Mouse (Mus musculus) midbrain, embryonic 15.5 days (tissue): ENCODE results near the gene Trpm4. TPM values are rescaled to one million over a fixed set of nuclear protein-coding genes. Genes with fewer than 3 reads are reported as not detected.

Experiments used
- ATAC-seq: fragments of 200-750 bp; cut with Nextera tagmentation; replicated peaks from 2 replicates; pipeline ENCODE4 v1.8.0; 2017; ENCODE audit warnings: moderate TSS enrichment
- H3K27ac ChIP-seq: fragments of 300-500 bp; sonication (generic); 2 replicates; pipeline ENCODE4 v1.5.1; 2015; ENCODE audit warnings: mild to moderate bottlenecking, inconsistent platforms
- H3K27me3 ChIP-seq: fragments of 300-500 bp; sonication (generic); replicated peaks from 2 replicates; pipeline ENCODE4 v1.6.1; 2015; ENCODE audit warnings: inconsistent platforms
- H3K36me3 ChIP-seq: fragments of 300-500 bp; sonication (generic); replicated peaks from 2 replicates; pipeline ENCODE4 v1.6.1; 2015; ENCODE audit warnings: inconsistent platforms
- H3K4me1 ChIP-seq: fragments of 300-500 bp; sonication (generic); 2 replicates; pipeline ENCODE4 v1.6.1; 2015; ENCODE audit warnings: inconsistent platforms
- H3K4me2 ChIP-seq: fragments of 300-500 bp; sonication (generic); 2 replicates; pipeline ENCODE4 v1.6.1; 2015; ENCODE audit warnings: inconsistent platforms, mild to moderate bottlenecking, moderate library complexity
- H3K4me3 ChIP-seq: fragments of 300-500 bp; sonication (generic); 2 replicates; pipeline ENCODE4 v1.5.1; 2015; ENCODE audit warnings: mild to moderate bottlenecking, inconsistent platforms
- H3K9ac ChIP-seq: fragments of 300-500 bp; sonication (generic); 2 replicates; pipeline ENCODE4 v1.6.1; 2015; ENCODE audit warnings: mild to moderate bottlenecking, inconsistent platforms
- H3K9me3 ChIP-seq: fragments of 300-500 bp; sonication (generic); 2 replicates; pipeline ENCODE4 v1.6.1; 2016; ENCODE audit warnings: inconsistent platforms
- whole genome bisulfite sequencing: fragments of 180-500 bp; shearing (Covaris S2); methylation state at CpG from one replicate; pipeline ENCODE4 v1.1.7; 2015; ENCODE audit warnings: mixed read lengths; 5-methylcytosine and 5-hydroxymethylcytosine counted together
- polyA plus RNA-seq: library from polyadenylated mRNA; unstranded; fragments of >200 nt; fragmentation: Nextera tagmentation; extraction: Ambion mirVana; gene quantifications from 2 replicates; pipeline ENCODE4 v1.2.1, GENCODE M21; 2015

Gene Trpm4
- polyA plus RNA-seq, 1 experiment from 2014 or later: 10.7 TPM

GRCm38 (mm10) chr7:45304869-45305268 lies 28.7 kb downstream of the Trpm4 start:
- 0 out of 2 replicates have a peak, but pooled peaks have one; percentile 2 for ATAC-seq
- Histone ChIP-seq H3K9ac (no peak overlapping the region), H3K36me3 (no peaks in the 10 kb centered on the region), H3K27me3 (no peaks in the 10 kb centered on the region), H3K4me2 (peak overlapping the region; percentile 42), H3K4me3 (peak overlapping the region; percentile 13), H3K4me1 (peaks cover 22% of the 10 kb centered on the region), H3K27ac (no peak overlapping the region), H3K9me3 (no peaks in the 10 kb centered on the region)
- WGBS: 12% methylated on average over 11 of the region's 13 CpGs

GRCm38 (mm10) chr7:45302626-45303025 lies 31.0 kb downstream of the Trpm4 start:
- 61% methylated on average over 8 of the region's 8 CpGs for WGBS
- Histone ChIP-seq H3K36me3 (no peaks in the 10 kb centered on the region), H3K4me1 (peaks cover 21% of the 10 kb centered on the region), H3K9ac (no peak overlapping the region), H3K9me3 (no peaks in the 10 kb centered on the region), H3K4me2 (no peak overlapping the region), H3K27me3 (no peaks in the 10 kb centered on the region), H3K4me3 (no peak overlapping the region), H3K27ac (no peak overlapping the region)
- ATAC-seq: no peak

GRCm38 (mm10) chr7:45300270-45300669 lies 33.3 kb downstream of the Trpm4 start:
- Histone ChIP-seq H3K9me3 (no peaks in the 10 kb centered on the region), H3K36me3 (no peaks in the 10 kb centered on the region), H3K4me1 (peaks cover 18% of the 10 kb centered on the region), H3K27ac (0 out of 2 replicates have a peak overlapping the region, but pooled peaks have one; percentile 6), H3K27me3 (no peaks in the 10 kb centered on the region), H3K4me2 (peak overlapping the region; percentile 25), H3K9ac (no peak overlapping the region), H3K4me3 (peak overlapping the region; percentile 9; the same call in 1 of the 2 replicates)
- 10% methylated on average over 6 of the region's 6 CpGs for WGBS
- peak; percentile 35 for ATAC-seq

GRCm38 (mm10) chr7:45299752-45300151 lies 33.8 kb downstream of the Trpm4 start:
- Histone ChIP-seq H3K36me3 (no peaks in the 10 kb centered on the region), H3K9ac (no peak overlapping the region), H3K27me3 (no peaks in the 10 kb centered on the region), H3K4me3 (no peak overlapping the region), H3K4me1 (peaks cover 14% of the 10 kb centered on the region), H3K27ac (no peak overlapping the region), H3K9me3 (no peaks in the 10 kb centered on the region), H3K4me2 (no peak overlapping the region)
- peak; percentile 91 for ATAC-seq
- WGBS: 13% methylated on average over 5 of the region's 5 CpGs

- Histone ChIP-seq H3K9me3 (no peaks in the 10 kb centered on the region), H3K27ac (no peak overlapping the region), H3K9ac (no peak overlapping the region), H3K4me2 (no peak overlapping the region), H3K4me1 (peaks cover 10% of the 10 kb centered on the region), H3K36me3 (no peaks in the 10 kb centered on the region), H3K27me3 (no peaks in the 10 kb centered on the region), H3K4me3 (no peak overlapping the region)
- WGBS: 65% methylated on average over 3 of the region's 3 CpGs
- no peak for ATAC-seq
Observed at GRCm38 (mm10) chr7:45297563-45297962, 36.0 kb downstream of the Trpm4 start.

- ATAC-seq: no peak
- H3K27me3 ChIP-seq: no peaks in the 10 kb centered on the region
- no peak overlapping the region for H3K4me2 ChIP-seq
- H3K4me1 ChIP-seq: peaks cover 10% of the 10 kb centered on the region
- H3K27ac ChIP-seq: no peak overlapping the region
- H3K9ac ChIP-seq: no peak overlapping the region
- H3K36me3 ChIP-seq: no peaks in the 10 kb centered on the region
- no peaks in the 10 kb centered on the region for H3K9me3 ChIP-seq
- H3K4me3 ChIP-seq: no peak overlapping the region
- 85% methylated on average over 1 of the region's 1 CpGs for WGBS
Observed at GRCm38 (mm10) chr7:45296626-45297025, 37.0 kb downstream of the Trpm4 start.

- no peaks in the 10 kb centered on the region for H3K27me3 ChIP-seq
- no peaks in the 10 kb centered on the region for H3K4me1 ChIP-seq
- no peak overlapping the region for H3K9ac ChIP-seq
- H3K4me2 ChIP-seq: no peak overlapping the region
- WGBS: 91% methylated on average over 13 of the region's 13 CpGs
- no peak overlapping the region for H3K27ac ChIP-seq
- H3K36me3 ChIP-seq: no peaks in the 10 kb centered on the region
- no peak overlapping the region for H3K4me3 ChIP-seq
- no peaks in the 10 kb centered on the region for H3K9me3 ChIP-seq
- ATAC-seq: no peak
Observed at GRCm38 (mm10) chr7:45286486-45286885, 47.1 kb downstream of the Trpm4 start.

- 0 out of 2 replicates have a peak within 1 kb of the TSS, but pooled peaks have one; percentile 31 for H3K9ac ChIP-seq
Observed at GRCm38 (mm10) chr7:45277136-45277760, 56.3 kb downstream of the Trpm4 start, which contains the start of gene Slc6a21. Slc6a21 (plus strand) TSS chr7:45277513.

GRCm38 (mm10) chr7:45273672-45274071 lies 59.9 kb downstream of the Trpm4 start:
- H3K27ac ChIP-seq: no peak overlapping the region
- no peak for ATAC-seq

More at GRCm38 (mm10) chr7:45277136-45277760, 56.3 kb downstream of the Trpm4 start, which contains the start of gene Slc6a21:
- peak within 1 kb of the TSS; percentile 27 for H3K4me3 ChIP-seq
- H3K4me2 ChIP-seq: peak within 1 kb of the TSS; percentile 49
- peaks cover 5% of the 10 kb centered on the region for H3K4me1 ChIP-seq
- H3K27ac ChIP-seq: no peak within 1 kb of the TSS
- H3K9me3 ChIP-seq: no peaks in the 10 kb centered on the region
- 7% methylated on average over 44 of the region's 44 CpGs for WGBS
- no peaks in the 10 kb centered on the region for H3K36me3 ChIP-seq
- H3K27me3 ChIP-seq: peaks cover 7% of the 10 kb centered on the region
- no peak for ATAC-seq

GRCm38 (mm10) chr7:45272786-45273412 lies 60.7 kb downstream of the Trpm4 start:
- Histone ChIP-seq H3K27me3 (peaks cover 7% of the 10 kb centered on the region; the same call in 1 of the 2 replicates), H3K4me3 (no peak overlapping the region), H3K36me3 (no peaks in the 10 kb centered on the region), H3K4me2 (no peak overlapping the region), H3K9me3 (no peaks in the 10 kb centered on the region), H3K27ac (no peak overlapping the region), H3K9ac (no peak overlapping the region), H3K4me1 (peaks cover 5% of the 10 kb centered on the region)
- no peak for ATAC-seq
- 57% methylated on average over 10 of the region's 10 CpGs for WGBS

More at GRCm38 (mm10) chr7:45273672-45274071, 59.9 kb downstream of the Trpm4 start:
- Histone ChIP-seq H3K4me1 (peaks cover 5% of the 10 kb centered on the region), H3K27me3 (peaks cover 7% of the 10 kb centered on the region), H3K9me3 (no peaks in the 10 kb centered on the region), H3K4me3 (no peak overlapping the region), H3K4me2 (no peak overlapping the region), H3K9ac (no peak overlapping the region), H3K36me3 (no peaks in the 10 kb centered on the region)
- WGBS: 88% methylated on average over 8 of the region's 8 CpGs

- WGBS: 76% methylated on average over 1 of the region's 1 CpGs
- H3K36me3 ChIP-seq: no peaks in the 10 kb centered on the region
- H3K4me1 ChIP-seq: no peaks in the 10 kb centered on the region
- no peak overlapping the region for H3K4me2 ChIP-seq
- no peak overlapping the region for H3K4me3 ChIP-seq
- no peak overlapping the region for H3K27ac ChIP-seq
- no peak overlapping the region for H3K9ac ChIP-seq
- no peak for ATAC-seq
- H3K9me3 ChIP-seq: no peaks in the 10 kb centered on the region
- no peaks in the 10 kb centered on the region for H3K27me3 ChIP-seq
Observed at GRCm38 (mm10) chr7:45265518-45265917, 68.1 kb downstream of the Trpm4 start.

GRCm38 (mm10) chr7:45264348-45264747 lies 69.2 kb downstream of the Trpm4 start:
- no peak overlapping the region for H3K9ac ChIP-seq
- WGBS: 78% methylated on average over 3 of the region's 3 CpGs
- no peaks in the 10 kb centered on the region for H3K4me1 ChIP-seq
- H3K4me2 ChIP-seq: no peak overlapping the region
- H3K36me3 ChIP-seq: no peaks in the 10 kb centered on the region
- H3K4me3 ChIP-seq: no peak overlapping the region
- H3K27ac ChIP-seq: no peak overlapping the region
- no peak for ATAC-seq
- no peaks in the 10 kb centered on the region for H3K27me3 ChIP-seq
- no peaks in the 10 kb centered on the region for H3K9me3 ChIP-seq
